Mouse (Mus musculus) midbrain, postnatal 0 days (tissue): ENCODE results near the gene 5730596B20Rik. TPM values are rescaled to one million over a fixed set of nuclear protein-coding genes. Genes with fewer than 3 reads are reported as not detected.
A peak's percentile ranks its signal among the peaks of the same experiment; 100 is the strongest.

Experiments
- ATAC-seq: fragments of 200-750 bp; cut with Nextera tagmentation; 2 replicates; pipeline ENCODE4 v1.8.0; 2017; ENCODE audit warnings: moderate number of reproducible peaks, mild to moderate bottlenecking, moderate TSS enrichment, moderate library complexity; ENCODE audit not compliant: low FRiP score
- DNase-seq: peaks from one replicate; pipeline ENCODE4 v3.0.0-alpha.2; 2015; ENCODE audit warnings: low spot score
- H3K27ac ChIP-seq: fragments of 300-500 bp; sonication (generic); 2 replicates; pipeline ENCODE4 v1.5.1; 2014; ENCODE audit warnings: low read depth, mild to moderate bottlenecking, low read length, mixed read lengths
- H3K27me3 ChIP-seq: fragments of 300-500 bp; sonication (generic); 2 replicates; pipeline ENCODE4 v1.6.1; 2014; ENCODE audit warnings: low read length, control low read depth, mixed read lengths; ENCODE audit not compliant: insufficient read depth
- H3K36me3 ChIP-seq: fragments of 300-500 bp; sonication (generic); 2 replicates; pipeline ENCODE4 v1.6.1; 2014; ENCODE audit warnings: low read length, control low read depth, mixed read lengths; ENCODE audit not compliant: insufficient read depth
- H3K4me1 ChIP-seq: fragments of 300-500 bp; sonication (generic); 2 replicates; pipeline ENCODE4 v1.6.1; 2014; ENCODE audit warnings: mild to moderate bottlenecking, control low read depth, antibody characterized with exemption, low read length, mixed read lengths; ENCODE audit not compliant: insufficient read depth
- H3K4me2 ChIP-seq: fragments of 300-500 bp; sonication (generic); 2 replicates; pipeline ENCODE4 v1.6.1; 2014; ENCODE audit warnings: low read depth, mild to moderate bottlenecking, low read length, mixed read lengths; ENCODE audit not compliant: poor library complexity, severe bottlenecking
- H3K4me3 ChIP-seq: fragments of 300-500 bp; sonication (generic); 2 replicates; pipeline ENCODE4 v1.5.1; 2014; ENCODE audit warnings: low read depth, mild to moderate bottlenecking, low read length, moderate library complexity
- H3K9ac ChIP-seq: fragments of 300-500 bp; sonication (generic); replicated peaks from 2 replicates; pipeline ENCODE4 v1.6.1; 2014; ENCODE audit warnings: mild to moderate bottlenecking, low read length, moderate library complexity, mixed read lengths; ENCODE audit not compliant: poor library complexity, severe bottlenecking
- H3K9me3 ChIP-seq: fragments of 300-500 bp; sonication (generic); 2 replicates; pipeline ENCODE4 v1.6.1; 2016; ENCODE audit warnings: low read length, control low read depth
- CTCF ChIP-seq: IDR thresholded peaks from 2 replicates; pipeline ENCODE4 v1.5.1; 2016; ENCODE audit warnings: antibody characterized with exemption, mild to moderate bottlenecking
- WGBS: fragments of 180-500 bp; shearing (Covaris S2); extraction: QIAGEN DNeasy Blood & Tissue Kit; methylation state at CpG from one replicate; pipeline ENCODE4 v1.1.7; 2014; 5-methylcytosine and 5-hydroxymethylcytosine counted together
- polyA plus RNA-seq: library from polyadenylated mRNA; unstranded; fragments of >200 nt; fragmentation: Nextera tagmentation; extraction: Ambion mirVana; gene quantifications from 2 replicates; pipeline ENCODE4 v1.2.1, GENCODE M21; 2015
- total RNA-seq: library from RNA; depleted of rRNA; stranded (reverse); fragments of >200 nt; gene quantifications from 2 replicates; pipeline ENCODE4 v1.2.3, GENCODE M21; 2014

5730596B20Rik gene
- total and polyA plus RNA-seq, 2 experiments from 2014 or later, result not detected

DNA sequence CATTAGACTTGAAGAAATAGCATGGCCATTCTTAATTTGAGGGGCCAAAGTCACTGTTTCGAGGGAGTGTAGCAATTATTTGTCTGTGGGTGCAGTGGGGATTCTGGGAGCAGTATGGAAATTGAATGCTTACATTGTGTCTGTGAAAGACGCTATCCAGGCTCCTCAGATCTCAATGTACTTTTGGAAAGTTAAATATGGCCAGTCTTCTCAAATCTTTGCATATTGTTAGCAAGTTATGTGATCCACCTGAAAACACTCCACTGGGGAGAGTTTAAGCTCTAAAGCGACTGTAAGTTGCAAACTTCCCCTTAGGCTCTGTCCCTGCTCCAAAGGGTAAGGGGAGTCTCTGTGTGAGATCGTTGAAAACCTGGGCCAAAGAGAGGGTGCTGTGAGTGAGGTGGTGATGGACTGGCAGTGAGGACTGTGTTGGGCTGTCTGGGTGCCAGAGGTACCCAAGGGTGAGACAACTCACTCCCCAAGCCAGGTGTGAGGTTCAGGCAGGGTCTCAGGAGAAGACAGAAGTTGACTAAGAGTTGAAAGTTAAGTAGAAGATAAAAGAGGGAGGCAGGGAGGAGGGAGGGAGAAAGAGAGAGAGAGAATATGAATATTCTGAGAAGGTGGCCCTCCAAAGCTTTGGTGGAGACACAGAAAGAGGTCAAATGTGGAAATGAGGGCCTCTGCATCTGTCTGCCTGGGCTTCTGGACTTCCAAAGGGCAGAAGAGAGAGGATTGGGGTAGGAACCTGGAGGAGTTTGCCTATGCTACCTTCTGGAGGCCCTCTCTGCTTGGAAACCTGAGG, 29.8 kb downstream of the 5730596B20Rik start:
- no peak overlapping the region for H3K4me2 ChIP-seq
- WGBS, result 6% methylated on average over 4 of the region's 4 CpGs
- no peak for ATAC-seq
- H3K27me3 ChIP-seq, result peaks cover 97% of the 10 kb centered on the region
- H3K36me3 ChIP-seq, result no peaks in the 10 kb centered on the region
- no peak for TF ChIP-seq CTCF
- no peaks in the 10 kb centered on the region for H3K9me3 ChIP-seq
- H3K27ac ChIP-seq, result no peak overlapping the region
- no peak for DNase-seq
- H3K9ac ChIP-seq, result no peak overlapping the region
- no peak overlapping the region for H3K4me3 ChIP-seq
- no peaks in the 10 kb centered on the region for H3K4me1 ChIP-seq

DNA sequence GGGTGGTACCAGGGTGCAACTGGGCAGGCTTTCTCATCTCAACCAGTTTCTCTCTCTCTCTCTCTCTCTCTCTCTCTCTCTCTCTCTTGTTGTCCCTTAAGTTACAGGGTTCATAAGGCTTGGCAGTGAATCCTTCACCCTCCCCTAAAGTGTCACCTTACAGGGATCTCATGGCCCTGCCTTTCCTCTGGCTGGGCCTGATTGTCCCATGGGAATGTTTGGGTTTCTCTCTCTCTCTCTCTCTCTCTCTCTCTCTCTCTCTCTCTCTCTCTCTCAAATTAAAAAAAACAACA, 30.3 kb downstream of the 5730596B20Rik start:
- no peak for TF ChIP-seq CTCF
- no peak for ATAC-seq

DNA sequence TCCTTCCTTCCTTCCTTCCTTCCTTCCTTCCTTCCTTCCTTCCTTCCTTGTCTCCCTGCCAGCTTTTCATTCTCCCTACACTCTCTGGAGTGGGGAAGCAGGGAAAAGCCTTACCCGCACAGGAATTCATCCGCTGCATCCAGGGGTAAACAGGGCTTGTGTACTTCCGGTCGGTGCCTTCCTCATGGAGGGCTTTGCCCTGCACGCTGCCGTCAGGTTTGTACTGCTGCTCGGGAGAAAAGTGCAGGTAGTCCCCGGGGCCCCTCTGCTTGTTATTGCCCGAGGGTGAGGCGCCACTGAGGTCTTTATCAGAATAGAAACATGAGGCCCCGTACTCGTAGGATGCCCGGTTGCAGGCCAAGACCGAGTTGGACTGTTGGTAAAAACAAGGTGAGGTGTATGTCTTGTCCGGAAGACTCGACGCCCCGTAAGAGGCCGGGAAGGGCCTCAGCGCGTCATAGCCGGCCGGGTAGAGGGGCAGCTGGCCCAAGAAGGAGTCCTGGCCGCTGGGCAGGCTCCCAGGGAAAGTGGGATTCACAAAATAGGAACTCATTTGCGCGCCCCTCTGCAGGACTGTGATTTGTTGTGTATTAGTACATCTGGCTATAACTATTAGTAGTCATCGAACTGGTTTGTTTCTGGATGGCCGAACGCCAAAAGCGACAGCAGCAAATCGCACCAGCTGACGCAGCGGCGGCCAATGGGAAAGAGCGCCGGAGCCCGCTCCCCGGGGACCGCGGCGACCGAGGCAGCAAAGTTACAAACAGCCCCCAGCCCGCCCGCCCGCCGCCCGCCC, 31.0 kb downstream of the 5730596B20Rik start, which contains the start of gene Hoxa6:
Hoxa6 (minus strand) TSS at position 651 of the 796 bp plus-strand sequence.
- Histone ChIP-seq H3K27ac (no peak within 1 kb of the TSS), H3K4me1 (no peaks in the 10 kb centered on the region)

More for the DNA sequence above, 30.3 kb downstream of the 5730596B20Rik start:
- no peak overlapping the region for H3K27ac ChIP-seq
- H3K9ac ChIP-seq, result no peak overlapping the region
- no peaks in the 10 kb centered on the region for H3K4me1 ChIP-seq
- DNase-seq, result no peak
- peaks cover 96% of the 10 kb centered on the region for H3K27me3 ChIP-seq
- no peaks in the 10 kb centered on the region for H3K36me3 ChIP-seq
- no peaks in the 10 kb centered on the region for H3K9me3 ChIP-seq
- H3K4me3 ChIP-seq, result no peak overlapping the region
- no peak overlapping the region for H3K4me2 ChIP-seq

DNA sequence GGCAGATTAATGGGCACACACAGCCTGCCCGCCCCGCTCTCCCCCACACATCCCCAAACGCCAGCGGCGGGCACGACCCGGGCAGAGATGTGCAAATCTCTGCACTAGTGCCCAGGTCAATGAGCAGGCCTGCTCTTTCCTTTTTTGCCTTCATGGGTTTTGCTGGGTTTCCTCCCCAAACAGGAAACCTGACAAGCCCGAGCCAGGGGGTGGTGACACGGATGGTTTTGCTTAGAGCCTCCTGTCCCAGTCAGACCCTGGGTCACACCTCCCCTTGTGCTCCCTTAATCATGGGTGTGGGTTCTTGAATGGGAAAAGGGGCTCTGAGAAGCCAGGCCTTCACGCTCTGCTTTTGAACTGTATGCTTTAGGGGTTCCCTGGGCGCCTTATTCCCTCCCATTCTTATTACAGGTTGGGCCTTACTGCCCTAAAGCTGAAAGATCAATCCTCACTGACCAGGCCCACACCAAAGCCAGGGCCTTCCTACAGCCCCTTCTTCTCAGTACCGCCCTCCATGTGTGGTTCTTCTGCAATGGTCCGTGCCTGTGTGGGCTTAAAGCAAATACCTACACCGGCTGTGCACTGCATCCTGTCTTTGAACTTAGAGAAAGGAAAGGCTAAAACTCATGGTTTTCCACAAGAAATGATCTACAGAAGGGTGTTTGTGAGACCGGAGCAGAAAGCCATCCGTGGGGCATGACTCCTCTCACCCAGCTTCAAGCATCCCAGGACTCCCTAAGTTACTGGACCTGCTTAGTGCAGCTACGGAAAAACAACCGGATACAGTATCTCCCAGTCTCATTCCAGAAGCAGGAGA, 31.8 kb downstream of the 5730596B20Rik start:
- ATAC-seq (no peak), DNase-seq (no peak)
- Histone ChIP-seq H3K4me2 (no peak overlapping the region), H3K27me3 (peaks cover 96% of the 10 kb centered on the region), H3K4me3 (no peak overlapping the region), H3K36me3 (no peaks in the 10 kb centered on the region), H3K9ac (no peak overlapping the region), H3K27ac (no peak overlapping the region), H3K9me3 (no peaks in the 10 kb centered on the region), H3K4me1 (no peaks in the 10 kb centered on the region)
- no peak for TF ChIP-seq CTCF
- 3% methylated on average over 18 of the region's 18 CpGs for WGBS

More for the DNA sequence above, 31.0 kb downstream of the 5730596B20Rik start, which contains the start of gene Hoxa6:
- Histone ChIP-seq H3K9ac (no peak within 1 kb of the TSS), H3K4me2 (no peak within 1 kb of the TSS), H3K9me3 (no peaks in the 10 kb centered on the region), H3K4me3 (no peak within 1 kb of the TSS), H3K36me3 (no peaks in the 10 kb centered on the region), H3K27me3 (peaks cover 96% of the 10 kb centered on the region)
- under 1% methylated on average over 47 of the region's 47 CpGs for whole genome bisulfite sequencing
- TF ChIP-seq CTCF, result no peak
- peak; percentile 51 for DNase-seq
- no peak for ATAC-seq

DNA sequence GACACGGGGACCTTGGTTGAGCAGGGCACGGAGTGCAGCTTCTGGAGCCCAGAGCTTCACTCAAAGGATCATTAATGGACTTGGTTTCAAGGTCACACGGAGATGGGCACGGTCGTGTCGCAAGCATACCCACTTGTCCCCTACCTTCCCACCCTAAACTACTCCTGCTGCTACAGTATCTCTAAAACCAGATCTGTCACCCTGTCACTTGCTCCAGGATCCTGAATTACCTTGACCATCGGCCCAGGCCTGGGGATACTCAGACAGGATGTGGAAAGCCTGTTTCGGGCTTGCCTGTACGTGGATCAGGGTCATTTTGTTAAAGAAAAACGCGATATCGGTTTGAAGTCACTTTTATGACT, 32.4 kb downstream of the 5730596B20Rik start:
- H3K9me3 ChIP-seq, result no peaks in the 10 kb centered on the region
- H3K9ac ChIP-seq, result no peak overlapping the region
- peaks cover 96% of the 10 kb centered on the region for H3K27me3 ChIP-seq
- no peaks in the 10 kb centered on the region for H3K36me3 ChIP-seq
- TF ChIP-seq CTCF, result no peak
- H3K4me1 ChIP-seq, result no peaks in the 10 kb centered on the region
- WGBS, result 8% methylated on average over 12 of the region's 12 CpGs
- DNase-seq (no peak), ATAC-seq (no peak)
- no peak overlapping the region for H3K4me2 ChIP-seq
- H3K4me3 ChIP-seq, result no peak overlapping the region
- no peak overlapping the region for H3K27ac ChIP-seq
